Mouse (Mus musculus): ENCODE measurements around the gene Rfx2. TPM values are rescaled to one million over a fixed set of nuclear protein-coding genes. Genes with fewer than 3 reads are reported as not detected.

The Rfx2 gene
- polyA plus RNA-seq, 1 experiment from 2014 or later, result 3.6 TPM

DNA sequence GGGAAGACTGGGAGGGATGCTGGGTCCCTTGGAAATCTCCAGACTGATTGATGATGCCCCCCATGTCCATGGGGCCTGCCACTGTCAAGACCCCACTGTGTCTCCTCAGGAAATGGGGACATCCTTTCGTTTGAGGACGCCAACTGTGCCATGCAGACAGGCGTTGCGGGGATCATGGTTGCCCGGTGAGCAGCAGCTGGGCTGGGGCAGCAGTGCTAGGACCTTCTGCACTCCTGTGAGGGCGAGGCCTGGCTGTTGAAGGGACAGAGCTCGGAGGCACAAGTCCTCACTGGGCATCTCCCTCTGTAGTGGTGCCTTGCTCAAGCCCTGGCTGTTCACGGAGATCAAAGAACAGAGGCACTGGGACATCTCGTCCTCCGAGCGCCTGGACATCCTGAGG lies 61.9 kb downstream of the Rfx2 start:
- no peaks in the 10 kb centered on the region for H3K9me3 ChIP-seq (ENCODE audit: low read length)
- no peak overlapping the region for H3K4me3 ChIP-seq (ENCODE audit: low read depth, low read length)
- H3K9ac ChIP-seq (replicated peaks), result no peak overlapping the region
- H3K27me3 ChIP-seq (ENCODE audit: insufficient read depth, low read length), result no peaks in the 10 kb centered on the region
- peaks cover 24% of the 10 kb centered on the region for H3K36me3 ChIP-seq (replicated peaks; ENCODE audit: insufficient read depth, low read length)
- peaks cover 8% of the 10 kb centered on the region for H3K4me1 ChIP-seq (ENCODE audit: insufficient read depth)
- whole genome bisulfite sequencing (ENCODE audit: insufficient replicate concordance), result 93% methylated on average over 11 of the region's 11 CpGs
- DNase-seq, result no peak
- ATAC-seq, result no peak
- no peak overlapping the region for H3K27ac ChIP-seq (ENCODE audit: low read depth)
- TF ChIP-seq CTCF (IDR thresholded peaks at IDR 0.05; ENCODE audit: low read depth), result no peak
- no peak overlapping the region for H3K4me2 ChIP-seq (ENCODE audit: low read depth, low read length)

DNA sequence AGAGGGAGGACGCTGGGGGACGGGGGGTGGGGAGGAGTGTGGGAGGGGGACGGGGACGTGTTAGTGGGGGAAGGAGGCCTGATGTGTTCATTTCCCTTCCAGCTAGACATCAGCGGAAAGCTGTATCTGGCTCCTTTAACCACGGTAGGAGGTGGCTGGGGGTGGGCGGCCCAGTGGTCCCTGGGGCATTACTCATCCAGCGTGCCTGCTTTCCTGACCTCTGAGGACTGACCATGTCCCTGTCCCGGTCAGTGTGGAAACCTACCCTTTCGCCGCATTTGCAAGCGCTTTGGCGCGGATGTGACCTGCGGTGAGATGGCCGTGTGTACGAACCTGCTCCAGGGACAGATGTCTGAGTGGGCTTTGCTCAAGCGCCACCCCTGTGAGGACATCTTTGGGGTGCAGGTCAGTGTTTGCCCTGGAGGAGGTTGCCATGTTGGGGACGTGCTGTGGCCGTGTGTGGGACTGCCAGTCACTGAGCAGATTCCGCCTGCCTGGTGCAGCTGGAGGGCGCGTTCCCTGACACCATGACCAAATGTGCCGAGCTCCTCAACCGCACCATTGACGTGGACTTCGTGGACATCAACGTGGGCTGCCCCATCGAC lies 63.2 kb downstream of the Rfx2 start:
- Histone ChIP-seq H3K4me1 (ENCODE audit: insufficient read depth) (peaks cover 19% of the 10 kb centered on the region), H3K9me3 (ENCODE audit: low read length) (no peaks in the 10 kb centered on the region), H3K36me3 (replicated peaks; ENCODE audit: insufficient read depth, low read length) (peaks cover 24% of the 10 kb centered on the region), H3K4me2 (ENCODE audit: low read depth, low read length) (no peak overlapping the region), H3K27me3 (ENCODE audit: insufficient read depth, low read length) (no peaks in the 10 kb centered on the region), H3K27ac (ENCODE audit: low read depth) (no peak overlapping the region), H3K9ac (replicated peaks) (no peak overlapping the region), H3K4me3 (ENCODE audit: low read depth, low read length) (no peak overlapping the region)
- no peak for DNase-seq
- 90% methylated on average over 28 of the region's 29 CpGs for WGBS (ENCODE audit: insufficient replicate concordance)
- no peak for ATAC-seq
- TF ChIP-seq EP300 (IDR thresholded peaks at IDR 0.05; ENCODE audit: low read depth) (no peak), CTCF (IDR thresholded peaks at IDR 0.05; ENCODE audit: low read depth) (no peak)

DNA sequence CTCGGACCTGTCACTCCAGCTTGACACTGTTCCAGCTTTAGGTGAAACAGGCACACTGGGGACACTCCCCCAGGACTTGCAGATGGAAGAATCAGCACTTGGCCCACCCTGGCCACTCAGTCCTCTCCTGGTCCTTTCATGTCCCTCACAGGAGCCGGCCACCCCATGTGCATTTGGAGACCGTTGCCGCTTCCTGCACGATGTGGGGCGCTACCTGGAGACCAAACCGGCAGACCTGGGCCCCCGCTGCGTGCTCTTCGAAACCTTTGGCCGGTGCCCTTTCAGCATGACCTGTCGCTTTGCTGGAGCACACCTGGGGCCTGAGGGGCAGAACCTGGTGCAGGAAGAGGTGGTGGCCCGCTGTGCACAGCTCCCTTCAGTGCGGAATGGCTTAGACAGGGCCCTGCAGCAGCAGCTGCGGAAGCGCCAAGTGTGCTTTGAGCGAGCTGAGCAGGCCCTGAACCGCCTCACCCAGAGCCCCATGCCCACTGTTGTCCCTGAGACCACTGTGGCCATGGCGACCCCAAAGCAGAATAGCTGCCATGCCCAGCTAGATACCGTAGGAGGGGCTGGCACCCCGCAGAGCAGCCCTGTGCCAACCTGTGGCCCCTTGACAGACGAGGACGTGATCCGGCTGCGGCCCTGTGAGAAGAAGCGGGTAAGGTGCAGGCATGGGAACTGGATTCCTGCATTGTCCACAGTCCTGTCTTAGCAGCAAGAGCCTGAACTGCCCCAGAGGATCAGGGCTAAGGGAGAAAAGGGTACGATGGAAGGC lies 64.0 kb downstream of the Rfx2 start:
- ATAC-seq, result no peak

DNA sequence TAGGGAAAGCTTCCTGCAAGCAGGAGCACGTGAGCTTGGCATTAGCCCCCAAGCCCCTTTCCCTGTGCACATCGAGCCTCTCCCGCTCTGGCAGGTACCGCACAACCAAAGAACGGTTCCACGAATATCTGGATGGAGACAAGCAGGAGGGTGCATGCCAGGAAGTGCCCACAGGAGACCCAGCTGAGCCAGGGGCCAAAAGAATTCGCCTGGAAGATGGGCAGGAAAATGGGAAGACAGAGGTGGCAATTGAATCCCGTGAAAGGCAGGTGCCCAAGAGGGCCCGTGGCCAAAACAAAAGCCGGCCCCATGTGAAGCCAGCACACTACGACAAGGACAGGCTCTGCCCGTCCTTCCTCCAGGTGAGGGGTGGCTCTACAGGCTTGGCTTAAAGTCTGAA lies 65.4 kb downstream of the Rfx2 start:
- 47% methylated on average over 12 of the region's 12 CpGs for WGBS (ENCODE audit: insufficient replicate concordance)
- ATAC-seq (no peak), DNase-seq (no peak)
- H3K27me3 ChIP-seq (ENCODE audit: insufficient read depth, low read length), result no peaks in the 10 kb centered on the region
- peak overlapping the region; percentile 78 for H3K9ac ChIP-seq (replicated peaks)
- H3K4me1 ChIP-seq (ENCODE audit: insufficient read depth), result peaks cover 34% of the 10 kb centered on the region
- peaks cover 24% of the 10 kb centered on the region for H3K36me3 ChIP-seq (replicated peaks; ENCODE audit: insufficient read depth, low read length)
- peak overlapping the region; percentile 77 for H3K4me2 ChIP-seq (ENCODE audit: low read depth, low read length)
- H3K4me3 ChIP-seq (ENCODE audit: low read depth, low read length), result peak overlapping the region; percentile 72
- TF ChIP-seq CTCF (IDR thresholded peaks at IDR 0.05; ENCODE audit: low read depth), result no peak
- TF ChIP-seq EP300 (IDR thresholded peaks at IDR 0.05; ENCODE audit: low read depth), result no peak
- H3K27ac ChIP-seq (ENCODE audit: low read depth), result peak overlapping the region; percentile 92; the same call in 1 of the 2 replicates
- H3K9me3 ChIP-seq (ENCODE audit: low read length), result no peaks in the 10 kb centered on the region

More for the DNA sequence above, 64.0 kb downstream of the Rfx2 start:
- no peak overlapping the region for H3K27ac ChIP-seq (ENCODE audit: low read depth)
- no peak overlapping the region for H3K9ac ChIP-seq (replicated peaks)
- H3K4me1 ChIP-seq (ENCODE audit: insufficient read depth), result peaks cover 26% of the 10 kb centered on the region
- no peak for TF ChIP-seq CTCF (IDR thresholded peaks at IDR 0.05; ENCODE audit: low read depth)
- TF ChIP-seq EP300 (IDR thresholded peaks at IDR 0.05; ENCODE audit: low read depth), result no peak
- H3K9me3 ChIP-seq (ENCODE audit: low read length), result no peaks in the 10 kb centered on the region
- no peak overlapping the region for H3K4me2 ChIP-seq (ENCODE audit: low read depth, low read length)
- H3K4me3 ChIP-seq (ENCODE audit: low read depth, low read length), result no peak overlapping the region
- no peaks in the 10 kb centered on the region for H3K27me3 ChIP-seq (ENCODE audit: insufficient read depth, low read length)
- 94% methylated on average over 27 of the region's 27 CpGs for WGBS (ENCODE audit: insufficient replicate concordance)
- H3K36me3 ChIP-seq (replicated peaks; ENCODE audit: insufficient read depth, low read length), result peaks cover 24% of the 10 kb centered on the region
- DNase-seq, result no peak

DNA sequence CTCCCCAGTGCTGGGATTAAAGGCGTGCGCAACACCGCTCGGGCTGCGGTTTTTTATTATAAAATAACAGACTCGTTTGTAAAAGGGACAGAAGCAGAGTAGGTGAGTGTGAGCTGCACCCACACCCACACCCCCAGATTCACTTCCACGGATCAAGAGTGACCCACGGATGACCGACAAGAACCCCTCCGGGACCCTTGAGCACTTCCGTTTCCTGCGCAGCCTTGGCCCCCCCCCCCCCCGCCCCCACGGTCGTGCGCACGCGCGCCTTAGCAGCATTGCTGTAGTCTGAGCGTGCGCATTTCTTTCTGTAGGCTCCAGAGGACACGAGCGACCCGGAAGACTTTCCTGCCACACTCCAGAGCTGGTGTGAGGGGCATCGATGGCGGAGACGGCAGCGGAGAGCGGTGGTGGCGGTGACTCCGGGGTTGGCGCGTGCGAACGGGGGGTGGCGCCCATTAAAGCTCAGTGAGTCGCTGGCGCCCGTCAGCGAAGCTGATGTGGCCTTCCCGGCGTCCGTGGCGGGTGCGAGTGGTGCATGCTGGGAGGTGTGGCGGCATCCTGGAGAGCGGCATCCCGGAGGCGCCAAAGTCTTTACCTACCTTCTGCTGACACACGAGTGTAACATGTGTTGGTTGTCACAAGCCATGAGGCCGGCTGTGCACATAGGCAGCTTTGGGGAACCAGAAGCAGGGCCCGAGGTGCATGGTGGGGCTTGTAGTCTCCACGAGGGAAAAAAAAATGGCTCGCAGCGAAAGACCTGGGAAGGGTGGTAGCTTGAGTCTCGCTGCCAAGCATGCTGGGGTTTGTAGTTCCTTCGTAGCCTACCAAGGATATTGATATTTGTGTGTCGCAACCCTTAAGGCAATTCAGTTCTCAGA lies 66.1 kb downstream of the Rfx2 start, which contains the start of gene Dus3l:
Dus3l (plus strand) TSS at position 284 of the 881 bp plus-strand sequence.
- DNase-seq (peak; percentile 90), ATAC-seq (peak; percentile 87)
- H3K36me3 ChIP-seq (replicated peaks; ENCODE audit: insufficient read depth, low read length), result peaks cover 24% of the 10 kb centered on the region
- peak within 1 kb of the TSS; percentile 92 for H3K4me2 ChIP-seq (ENCODE audit: low read depth, low read length)
- H3K9me3 ChIP-seq (ENCODE audit: low read length), result no peaks in the 10 kb centered on the region
- WGBS (ENCODE audit: insufficient replicate concordance), result under 1% methylated on average over 56 of the region's 58 CpGs
- peak within 1 kb of the TSS; percentile 78 for H3K9ac ChIP-seq (replicated peaks)
- TF ChIP-seq CTCF (IDR thresholded peaks at IDR 0.05; ENCODE audit: low read depth), result no peak
- TF ChIP-seq EP300 (IDR thresholded peaks at IDR 0.05; ENCODE audit: low read depth), result no peak
- peaks cover 34% of the 10 kb centered on the region for H3K4me1 ChIP-seq (ENCODE audit: insufficient read depth)
- no peaks in the 10 kb centered on the region for H3K27me3 ChIP-seq (ENCODE audit: insufficient read depth, low read length)
- peak within 1 kb of the TSS; percentile 72 for H3K4me3 ChIP-seq (ENCODE audit: low read depth, low read length)
- H3K27ac ChIP-seq (ENCODE audit: low read depth), result peak within 1 kb of the TSS; percentile 92
